Mouse (Mus musculus): Measurements from ENCODE around the gene Hist2h2ab.

DNA sequence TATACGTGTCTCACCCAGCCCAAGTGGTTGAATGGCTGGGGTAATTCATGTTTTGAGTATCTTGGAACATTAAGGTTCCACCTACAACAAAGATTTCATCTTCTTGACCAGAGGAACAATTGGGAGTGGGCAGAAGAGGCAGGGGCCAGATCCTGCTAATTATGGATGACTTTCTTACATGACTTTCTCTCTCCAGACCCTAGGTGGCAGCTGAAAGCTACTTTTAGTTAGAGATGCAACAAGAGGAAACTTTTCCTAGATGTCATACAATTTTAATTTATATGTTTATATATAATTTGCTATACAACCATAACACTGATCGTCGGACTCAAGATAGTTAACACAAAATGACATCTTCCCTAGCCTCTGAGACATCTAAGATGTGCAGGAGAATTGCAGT lies 11.8 kb upstream of the Hist2h2ab start:
- TF ChIP-seq CTCF (conservative IDR thresholded peaks at IDR 0.05; ENCODE audit: low read length) (no peak), NANOG (IDR thresholded peaks at IDR 0.05; ENCODE audit: borderline replicate concordance, low read length) (no peak), POU5F1 (IDR thresholded peaks at IDR 0.05; ENCODE audit: borderline replicate concordance, low read length) (no peak)
